30 mouse cellular contexts compared by ENCODE assay signal in the genomic region with DNA sequence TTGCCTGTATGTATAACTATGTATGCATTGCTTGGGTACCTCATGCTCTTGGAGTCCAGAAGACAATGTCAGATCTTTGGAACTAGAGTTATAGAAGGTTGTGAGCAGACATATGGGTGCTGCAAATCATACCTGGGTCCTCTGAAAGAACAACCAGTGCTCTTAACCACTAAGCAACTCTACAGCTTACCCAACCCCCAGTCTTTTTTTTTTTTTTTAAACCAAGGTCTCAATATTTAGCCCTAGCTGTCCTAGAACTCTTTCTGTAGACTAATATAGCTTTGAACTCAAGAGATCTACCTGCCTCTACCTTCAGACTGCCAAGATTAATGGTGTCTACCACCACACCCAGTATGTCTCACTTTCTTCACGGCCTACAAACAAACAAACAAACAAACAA.
"Had no signal": no experiment of that assay in that cellular context is flagged by ENCODE, and none has a peak within 500 bp of the region (broad histone marks: within the 10 kb centered on the region; RNA-seq: fewer than 3 reads in every experiment).

No protein-coding gene starts in this region.

- H3K36me3 ChIP-seq: limb, embryonic 10.5 days; limb, embryonic 12.5 days; limb, embryonic 13.5 days; limb, embryonic 15.5 days; liver, embryonic 12.5 days; liver, embryonic 13.5 days; liver, embryonic 15.5 days; lung, embryonic 15.5 days; midbrain, embryonic 10.5 days; midbrain, embryonic 12.5 days; midbrain, embryonic 13.5 days; midbrain, embryonic 15.5 days had no signal

- DNase-seq: left cerebral cortex, postnatal 4 days; liver; liver, embryonic 13.5 days; liver, postnatal 0 days; lung, adult 18-20 months; lung, adult 2 months; lung, embryonic 14.5 days; lung, postnatal 10 days; lung, postnatal 14 days; lung, postnatal 36 days; lung, postnatal 4 days; midbrain, embryonic 14.5 days had no signal

- H3K4me3 ChIP-seq: limb, embryonic 10.5 days; limb, embryonic 12.5 days; limb, embryonic 13.5 days; limb, embryonic 15.5 days; liver, embryonic 12.5 days; liver, embryonic 13.5 days; liver, embryonic 15.5 days; lung, embryonic 15.5 days; megakaryocyte, embryonic 14.5 days; midbrain, embryonic 10.5 days; midbrain, embryonic 12.5 days; midbrain, embryonic 13.5 days; midbrain, embryonic 15.5 days had no signal

- H3K27me3 ChIP-seq: limb, embryonic 12.5 days; limb, embryonic 13.5 days; limb, embryonic 15.5 days; liver, embryonic 12.5 days; liver, embryonic 13.5 days; lung, embryonic 15.5 days; megakaryocyte, embryonic 14.5 days had no signal

- H3K4me2 ChIP-seq: limb, embryonic 12.5 days; limb, embryonic 13.5 days; limb, embryonic 15.5 days; liver, embryonic 11.5 days; liver, embryonic 12.5 days; liver, embryonic 13.5 days; liver, embryonic 15.5 days; lung, embryonic 14.5 days; lung, embryonic 15.5 days; midbrain, embryonic 11.5 days; midbrain, embryonic 12.5 days; midbrain, embryonic 13.5 days; midbrain, embryonic 15.5 days had no signal

- ATAC-seq: liver, embryonic 12.5 days; liver, postnatal 0 days; lung, postnatal 0 days; midbrain, embryonic 13.5 days; midbrain, embryonic 15.5 days; midbrain, embryonic 16.5 days had no signal

- H3K9ac ChIP-seq: limb, embryonic 12.5 days; limb, embryonic 13.5 days; limb, embryonic 15.5 days; liver, embryonic 12.5 days; liver, embryonic 13.5 days; liver, embryonic 14.5 days; liver, embryonic 15.5 days; liver, postnatal 0 days; lung, embryonic 14.5 days; lung, embryonic 15.5 days; midbrain, embryonic 12.5 days; midbrain, embryonic 13.5 days; midbrain, embryonic 15.5 days had no signal

- H3K9me3 ChIP-seq: limb, embryonic 10.5 days; limb, embryonic 12.5 days; limb, embryonic 13.5 days; limb, embryonic 15.5 days; liver, embryonic 12.5 days; liver, embryonic 13.5 days; liver, embryonic 15.5 days; lung, embryonic 15.5 days; megakaryocyte, embryonic 14.5 days; midbrain, embryonic 10.5 days; midbrain, embryonic 12.5 days; midbrain, embryonic 13.5 days; midbrain, embryonic 15.5 days had no signal

- H3K27ac ChIP-seq: limb, embryonic 10.5 days; limb, embryonic 12.5 days; limb, embryonic 13.5 days; limb, embryonic 15.5 days; liver, embryonic 12.5 days; liver, embryonic 13.5 days; liver, embryonic 14.5 days; liver, embryonic 15.5 days; lung, embryonic 15.5 days; macrophage; midbrain, embryonic 10.5 days; midbrain, embryonic 12.5 days; midbrain, embryonic 13.5 days; midbrain, embryonic 15.5 days had no signal
